Mouse (Mus musculus): ENCODE measurements at regions not wholly inside any gene's neighbourhood (a gene's known extent, or its start where the extent isn't known, plus 50 kb on each side); places are given as distances from the start of the nearest gene placed in this dataset.

GRCm38 (mm10) chr10:70363054-70363453, 77.2 kb upstream of the Fam13c start:
- TF ChIP-seq GATA1 (IDR thresholded peaks at IDR 0.05; ENCODE audit: low read length): no peak
- TF ChIP-seq TAL1 (IDR thresholded peaks at IDR 0.05; ENCODE audit: low read length): no peak
